Mouse (Mus musculus) forebrain, embryonic 12.5 days (tissue): Measurements from ENCODE around the gene Cryba1. TPM values are rescaled to one million over a fixed set of nuclear protein-coding genes. Genes with fewer than 3 reads are reported as not detected.
"Not testable (repeated sequence)": the region's sequence is repeated elsewhere in the genome, so short reads cannot be mapped to it uniquely, and the experiment has no call there.

Source experiments
- ATAC-seq: fragments of 200-750 bp; cut with Nextera tagmentation; 2 replicates; pipeline ENCODE4 v1.8.0; 2017; ENCODE audit warnings: moderate TSS enrichment; ENCODE audit not compliant: low FRiP score
- H3K27ac ChIP-seq: fragments of 300-500 bp; sonication (generic); 2 replicates; pipeline ENCODE4 v1.5.1; 2016; ENCODE audit warnings: mild to moderate bottlenecking
- H3K27me3 ChIP-seq: fragments of 300-500 bp; sonication (generic); 2 replicates; pipeline ENCODE4 v1.6.1; 2016; ENCODE audit warnings: mild to moderate bottlenecking
- H3K36me3 ChIP-seq: fragments of 300-500 bp; sonication (generic); replicated peaks from 2 replicates; pipeline ENCODE4 v1.6.1; 2016; ENCODE audit warnings: mild to moderate bottlenecking
- H3K4me1 ChIP-seq: fragments of 300-500 bp; sonication (generic); 2 replicates; pipeline ENCODE4 v1.6.1; 2016
- H3K4me2 ChIP-seq: fragments of 300-500 bp; sonication (generic); 2 replicates; pipeline ENCODE4 v1.6.1; 2016; ENCODE audit warnings: mild to moderate bottlenecking, moderate library complexity
- H3K4me3 ChIP-seq: fragments of 300-500 bp; sonication (generic); replicated peaks from 2 replicates; pipeline ENCODE4 v1.5.1; 2016; ENCODE audit warnings: mild to moderate bottlenecking
- H3K9ac ChIP-seq: fragments of 300-500 bp; sonication (generic); 2 replicates; pipeline ENCODE4 v1.6.1; 2016; ENCODE audit warnings: mild to moderate bottlenecking
- H3K9me3 ChIP-seq: fragments of 300-500 bp; sonication (generic); 2 replicates; pipeline ENCODE4 v1.6.1; 2016
- WGBS: fragments of 180-500 bp; shearing (Covaris S2); methylation state at CpG from one replicate; pipeline ENCODE4 v1.1.7; 2016; 5-methylcytosine and 5-hydroxymethylcytosine counted together
- polyA plus RNA-seq: library from polyadenylated mRNA; unstranded; fragments of >200 nt; fragmentation: Nextera tagmentation; extraction: Ambion mirVana; gene quantifications from 2 replicates; pipeline ENCODE4 v1.2.1, GENCODE M21; 2016

The Cryba1 gene
- polyA plus RNA-seq, 1 experiment from 2014 or later, result 1.1 TPM

DNA sequence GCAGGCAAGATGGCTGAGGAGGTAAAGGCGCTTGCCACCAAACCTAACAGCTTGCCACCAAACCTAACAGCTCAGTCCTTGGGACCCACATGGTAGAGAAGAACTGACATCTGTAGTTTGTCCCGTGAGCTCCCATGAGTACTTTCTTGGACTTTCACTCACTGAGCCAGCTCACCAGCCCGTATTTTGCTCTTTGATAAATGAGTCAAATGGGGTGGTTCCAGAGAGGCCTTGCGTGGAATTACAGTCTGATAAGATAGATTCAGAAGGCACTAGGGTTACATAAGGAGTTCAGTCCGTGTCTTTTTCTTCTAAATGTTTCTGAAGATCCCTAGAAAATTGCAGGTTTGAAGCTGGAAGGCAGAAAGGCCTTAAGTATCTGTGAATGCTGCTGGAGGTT lies 27.4 kb upstream of the Cryba1 start:
- Histone ChIP-seq H3K36me3 (no peaks in the 10 kb centered on the region), H3K4me3 (no peak overlapping the region), H3K9ac (no peak overlapping the region), H3K4me1 (no peaks in the 10 kb centered on the region), H3K27me3 (0 out of 2 replicates have a peak, but pooled peaks cover 3% of the 10 kb centered on the region), H3K4me2 (no peak overlapping the region), H3K27ac (no peak overlapping the region), H3K9me3 (no peaks in the 10 kb centered on the region)
- WGBS, result 81% methylated on average over 5 of the region's 5 CpGs
- ATAC-seq, result no peak

DNA sequence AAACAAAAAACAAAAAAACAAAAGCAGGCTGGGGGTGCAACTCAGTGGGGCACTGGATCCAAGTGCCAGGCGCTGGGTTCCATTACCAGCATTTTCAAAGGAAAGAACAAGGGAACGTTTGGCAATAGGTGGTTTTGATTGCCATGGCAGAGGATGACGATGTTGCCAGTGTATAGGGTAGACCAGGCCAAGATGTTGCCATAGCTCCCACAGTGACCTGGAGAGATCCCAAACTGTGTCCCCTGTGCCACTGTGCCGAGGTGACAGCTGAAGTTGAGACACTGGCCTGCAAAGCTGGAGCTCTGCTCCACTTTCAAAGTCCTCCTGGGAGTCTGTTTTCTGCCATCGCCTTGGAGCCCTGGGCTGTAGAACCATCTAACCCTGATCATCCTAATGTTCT lies 23.9 kb upstream of the Cryba1 start:
- H3K9me3 ChIP-seq, result no peaks in the 10 kb centered on the region
- no peak for ATAC-seq
- WGBS, result 87% methylated on average over 5 of the region's 5 CpGs

DNA sequence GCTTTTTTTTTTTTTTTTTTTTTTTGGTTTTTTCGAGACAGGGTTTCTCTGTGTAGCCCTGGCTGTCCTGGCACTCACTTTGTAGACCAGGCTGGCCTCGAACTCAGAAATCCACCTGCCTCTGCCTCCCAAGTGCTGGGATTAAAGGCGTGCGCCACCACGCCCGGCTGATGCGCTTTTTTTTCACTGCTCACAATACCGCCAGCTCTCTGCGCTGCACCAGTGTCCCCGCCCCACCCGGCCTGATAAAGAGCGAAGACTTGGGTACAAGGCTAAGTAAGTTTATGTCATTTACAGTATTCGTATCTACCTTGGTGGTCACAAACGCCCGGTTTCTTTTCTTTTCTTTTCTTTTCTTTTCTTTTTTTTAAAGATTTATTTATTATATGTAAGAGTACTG lies 22.0 kb upstream of the Cryba1 start:
- not testable (repeated sequence) for H3K9me3 ChIP-seq, H3K4me3 ChIP-seq, H3K4me2 ChIP-seq, H3K36me3 ChIP-seq, H3K27me3 ChIP-seq, H3K4me1 ChIP-seq, H3K27ac ChIP-seq, H3K9ac ChIP-seq, ATAC-seq
- WGBS, result 95% methylated on average over 14 of the region's 15 CpGs

More for the DNA sequence above, 23.9 kb upstream of the Cryba1 start:
- Histone ChIP-seq H3K4me1 (no peaks in the 10 kb centered on the region), H3K27ac (no peak overlapping the region), H3K4me2 (no peak overlapping the region), H3K9ac (no peak overlapping the region), H3K4me3 (no peak overlapping the region), H3K27me3 (no peaks in the 10 kb centered on the region), H3K36me3 (no peaks in the 10 kb centered on the region)

DNA sequence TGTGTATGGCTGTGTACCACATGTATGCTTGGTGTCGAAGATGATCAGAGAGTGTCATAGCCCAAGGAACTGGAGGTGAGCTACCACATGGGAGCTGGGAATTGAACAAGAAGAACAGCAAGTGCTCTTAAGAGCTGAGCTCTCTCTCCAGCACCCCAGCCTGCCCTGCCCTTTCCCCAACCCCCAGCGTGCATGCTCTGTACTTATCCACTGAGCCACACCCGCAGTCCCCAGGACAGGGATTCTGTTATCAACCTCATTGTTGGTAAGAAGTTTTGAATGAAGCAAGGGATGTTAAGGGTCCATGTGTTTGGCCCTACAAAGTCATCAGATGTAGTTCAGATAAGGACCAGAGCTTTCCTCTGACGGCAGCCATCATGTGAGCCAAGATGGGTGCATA lies 21.6 kb upstream of the Cryba1 start:
- H3K36me3 ChIP-seq, result no peaks in the 10 kb centered on the region
- no peak overlapping the region for H3K9ac ChIP-seq
- no peaks in the 10 kb centered on the region for H3K27me3 ChIP-seq
- WGBS, result 92% methylated on average over 4 of the region's 4 CpGs
- H3K9me3 ChIP-seq, result no peaks in the 10 kb centered on the region
- no peaks in the 10 kb centered on the region for H3K4me1 ChIP-seq
- no peak for ATAC-seq
- no peak overlapping the region for H3K4me3 ChIP-seq
- H3K4me2 ChIP-seq, result no peak overlapping the region
- H3K27ac ChIP-seq, result no peak overlapping the region

DNA sequence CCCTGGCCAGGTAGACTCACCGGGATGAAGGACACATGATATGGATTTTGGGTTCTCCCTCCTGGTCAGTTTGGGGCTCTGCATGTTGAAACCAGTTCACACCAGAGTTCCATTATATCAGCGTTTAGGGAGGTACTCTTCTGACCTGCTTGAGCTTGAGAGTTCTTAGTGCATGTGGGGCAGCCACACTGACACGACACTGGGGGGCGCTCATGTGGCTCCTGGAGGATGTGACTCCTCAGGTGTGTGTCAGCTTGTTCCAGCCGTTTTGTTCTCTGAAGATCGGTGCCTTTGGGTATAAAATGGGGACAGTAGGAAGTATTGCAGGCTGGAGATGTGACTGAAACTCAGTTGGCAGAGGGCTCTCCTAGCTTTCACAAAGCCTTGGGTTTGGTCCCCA lies 18.9 kb upstream of the Cryba1 start:
- Histone ChIP-seq H3K4me1 (no peaks in the 10 kb centered on the region), H3K4me3 (no peak overlapping the region), H3K27ac (no peak overlapping the region), H3K36me3 (no peaks in the 10 kb centered on the region), H3K9ac (no peak overlapping the region), H3K9me3 (no peaks in the 10 kb centered on the region), H3K27me3 (no peaks in the 10 kb centered on the region), H3K4me2 (no peak overlapping the region)
- ATAC-seq, result no peak
- WGBS, result 32% methylated on average over 6 of the region's 6 CpGs

DNA sequence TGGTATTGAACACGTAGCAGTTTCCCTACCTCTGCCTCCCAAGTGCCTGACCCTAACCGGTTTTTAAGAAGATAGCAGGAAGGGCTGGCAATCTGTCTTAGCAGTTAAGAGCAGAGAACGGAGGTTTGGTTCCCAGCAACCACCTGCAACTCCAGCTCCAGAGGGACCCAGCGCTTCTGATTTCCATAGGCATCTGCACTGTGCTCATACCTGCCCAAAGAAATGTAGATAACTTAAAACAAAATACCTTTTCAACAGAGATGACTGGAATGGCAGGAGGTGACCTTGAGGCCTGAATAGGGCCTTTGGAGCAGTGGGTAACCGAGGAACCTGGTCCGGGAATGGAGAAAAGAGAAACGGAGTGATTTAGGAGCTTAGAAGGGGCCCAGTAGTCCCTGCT lies 13.5 kb upstream of the Cryba1 start:
- Histone ChIP-seq H3K27me3 (no peaks in the 10 kb centered on the region), H3K4me1 (no peaks in the 10 kb centered on the region), H3K4me2 (no peak overlapping the region), H3K36me3 (no peaks in the 10 kb centered on the region), H3K27ac (no peak overlapping the region), H3K9ac (no peak overlapping the region), H3K4me3 (no peak overlapping the region), H3K9me3 (no peaks in the 10 kb centered on the region)
- ATAC-seq, result no peak
- 49% methylated on average over 7 of the region's 7 CpGs for WGBS

DNA sequence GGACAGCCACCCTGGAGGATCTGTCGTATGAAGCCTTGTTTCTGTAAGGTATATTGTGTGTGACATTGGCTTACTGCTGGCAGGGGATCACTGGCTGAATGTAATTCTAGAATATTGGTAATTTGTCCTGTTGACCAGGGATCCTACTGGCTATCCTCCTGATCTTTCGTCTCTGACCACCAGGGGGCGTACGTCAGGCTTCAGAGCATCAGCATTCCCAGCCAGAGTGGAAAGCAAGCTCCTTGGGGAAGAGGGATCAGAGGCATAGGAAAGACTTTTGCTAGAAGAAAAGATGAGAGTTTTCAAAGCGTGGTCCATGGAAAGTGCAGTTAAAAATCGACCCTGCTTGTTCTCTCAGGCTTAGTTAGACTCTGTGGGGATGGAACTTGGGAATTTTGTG lies 12.2 kb upstream of the Cryba1 start:
- H3K36me3 ChIP-seq, result no peaks in the 10 kb centered on the region
- H3K27me3 ChIP-seq, result no peaks in the 10 kb centered on the region
- no peaks in the 10 kb centered on the region for H3K4me1 ChIP-seq
- no peak overlapping the region for H3K27ac ChIP-seq
- H3K4me3 ChIP-seq, result no peak overlapping the region
- no peaks in the 10 kb centered on the region for H3K9me3 ChIP-seq
- WGBS, result under 1% methylated on average over 6 of the region's 6 CpGs
- H3K9ac ChIP-seq, result no peak overlapping the region
- no peak overlapping the region for H3K4me2 ChIP-seq
- ATAC-seq, result no peak

DNA sequence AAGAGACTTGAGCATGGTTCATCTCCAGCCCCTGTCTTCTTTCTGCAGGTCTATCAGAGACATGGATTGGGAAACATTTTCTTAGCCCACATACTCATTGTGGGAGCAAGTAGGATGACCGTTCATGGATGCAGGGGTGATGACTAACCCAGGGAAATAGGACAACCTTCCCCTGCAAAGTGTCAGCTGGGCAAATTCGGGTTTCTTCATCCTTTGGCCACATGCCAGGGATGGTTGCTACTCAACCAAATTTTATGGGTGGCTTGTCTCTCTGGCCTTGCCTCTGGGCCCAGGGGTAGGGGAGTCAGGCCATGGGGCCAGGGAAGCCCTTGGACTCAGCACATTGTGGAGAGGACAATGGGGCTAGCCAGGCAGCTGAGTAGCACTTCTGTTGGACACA lies 3.5 kb upstream of the Cryba1 start:
- H3K4me1 ChIP-seq, result peaks cover 11% of the 10 kb centered on the region
- H3K4me3 ChIP-seq, result no peak overlapping the region
- no peak for ATAC-seq
- H3K9me3 ChIP-seq, result no peaks in the 10 kb centered on the region
- WGBS, result 60% methylated on average over 2 of the region's 2 CpGs
- H3K9ac ChIP-seq, result no peak overlapping the region
- no peaks in the 10 kb centered on the region for H3K36me3 ChIP-seq
- no peak overlapping the region for H3K4me2 ChIP-seq
- H3K27me3 ChIP-seq, result no peaks in the 10 kb centered on the region
- no peak overlapping the region for H3K27ac ChIP-seq

DNA sequence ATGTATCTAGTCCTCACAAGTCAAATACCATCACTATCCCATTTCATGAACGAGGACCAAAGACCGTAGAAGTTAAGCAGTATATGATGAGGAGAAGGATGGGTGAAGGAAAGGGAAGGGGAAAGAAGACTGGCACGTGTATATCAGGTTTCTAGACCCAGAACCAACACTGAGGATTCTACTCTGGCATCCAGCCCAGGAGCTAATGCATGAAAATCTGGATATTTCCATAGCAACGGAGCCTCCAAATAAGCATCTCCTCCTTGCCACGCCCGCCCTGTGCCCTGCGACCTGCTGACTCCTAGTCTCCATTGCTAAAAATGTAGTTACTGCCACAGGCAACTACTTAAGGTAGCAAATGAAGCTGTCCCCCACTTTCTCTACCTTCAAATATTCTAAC lies 317 bp downstream of the Cryba1 start:
- no peaks in the 10 kb centered on the region for H3K9me3 ChIP-seq
- H3K4me1 ChIP-seq, result peaks cover 11% of the 10 kb centered on the region
- H3K36me3 ChIP-seq, result no peaks in the 10 kb centered on the region
- no peak overlapping the region for H3K4me2 ChIP-seq
- H3K9ac ChIP-seq, result no peak overlapping the region
- 83% methylated on average over 7 of the region's 7 CpGs for WGBS
- no peak overlapping the region for H3K27ac ChIP-seq
- no peak for ATAC-seq
- no peak overlapping the region for H3K4me3 ChIP-seq
- H3K27me3 ChIP-seq, result no peaks in the 10 kb centered on the region

DNA sequence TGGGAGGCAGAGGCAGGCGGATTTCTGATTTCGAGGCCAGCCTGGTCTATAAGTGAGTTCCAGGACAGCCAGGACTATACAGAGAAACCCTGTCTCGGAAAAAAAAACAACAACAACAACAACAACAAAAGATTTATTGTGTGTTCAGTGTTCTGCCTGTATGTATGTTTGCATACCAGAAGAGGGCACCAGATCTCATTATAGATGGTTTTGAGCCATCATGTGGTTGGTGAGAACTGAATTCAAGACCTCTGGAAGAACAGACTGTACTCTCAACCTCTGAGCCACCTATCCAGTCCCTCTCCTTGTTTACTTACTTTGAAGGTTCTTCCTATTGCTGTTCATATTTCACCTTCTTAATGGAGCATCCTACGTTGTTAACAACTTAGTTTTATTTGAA lies 3.7 kb downstream of the Cryba1 start:
- no peaks in the 10 kb centered on the region for H3K9me3 ChIP-seq
- no peak overlapping the region for H3K4me2 ChIP-seq
- no peak overlapping the region for H3K9ac ChIP-seq
- no peak for ATAC-seq
- no peaks in the 10 kb centered on the region for H3K27me3 ChIP-seq
- H3K4me1 ChIP-seq, result peaks cover 6% of the 10 kb centered on the region; the same call in 1 of the 2 replicates
- no peak overlapping the region for H3K27ac ChIP-seq
- no peaks in the 10 kb centered on the region for H3K36me3 ChIP-seq
- 92% methylated on average over 4 of the region's 4 CpGs for WGBS
- H3K4me3 ChIP-seq, result no peak overlapping the region

DNA sequence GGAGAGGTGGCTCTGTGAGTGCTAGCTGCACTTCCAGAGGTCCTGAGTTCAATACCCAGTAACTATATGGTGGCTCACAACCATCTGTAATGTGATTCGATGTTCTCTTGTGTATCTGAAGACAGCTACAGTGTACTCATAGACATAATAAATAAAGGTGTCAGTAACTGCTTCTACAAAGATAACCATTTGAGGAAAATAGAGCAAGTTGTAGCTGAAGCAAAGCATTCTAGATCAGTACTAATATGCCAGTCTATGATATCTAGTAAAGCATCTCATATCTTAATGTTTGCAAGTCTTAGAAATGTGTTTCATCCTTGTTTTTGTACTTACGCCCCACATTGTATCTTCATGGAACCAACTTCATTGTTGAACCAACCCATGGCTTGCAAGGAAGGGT lies 6.0 kb downstream of the Cryba1 start:
- Histone ChIP-seq H3K4me2 (no peak overlapping the region), H3K27ac (no peak overlapping the region), H3K4me1 (no peaks in the 10 kb centered on the region), H3K9me3 (no peaks in the 10 kb centered on the region), H3K9ac (no peak overlapping the region), H3K27me3 (no peaks in the 10 kb centered on the region), H3K36me3 (no peaks in the 10 kb centered on the region), H3K4me3 (no peak overlapping the region)
- ATAC-seq, result no peak
- whole genome bisulfite sequencing, result 96% methylated on average over 2 of the region's 2 CpGs

DNA sequence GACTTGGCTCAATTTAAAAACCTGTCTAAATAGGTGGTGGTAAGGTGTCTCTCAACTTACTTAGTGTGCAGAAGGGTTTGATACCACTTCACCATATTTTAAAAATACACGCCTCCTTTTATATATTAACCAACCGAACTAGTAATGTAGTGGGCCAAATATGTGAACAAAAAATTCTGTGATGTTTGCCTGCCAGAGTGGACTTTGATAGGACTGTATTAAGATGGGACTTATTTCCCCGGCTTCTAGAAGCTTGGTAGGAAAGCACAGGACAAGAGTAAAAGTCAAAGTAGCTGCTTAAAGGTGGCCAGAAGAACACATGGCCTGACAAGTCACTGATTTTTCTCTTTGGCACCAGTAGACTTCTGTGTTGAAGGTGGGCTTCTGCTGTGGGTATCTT lies 11.3 kb downstream of the Cryba1 start:
- 96% methylated on average over 3 of the region's 3 CpGs for WGBS
- no peaks in the 10 kb centered on the region; the same call in 1 of the 2 replicates for H3K36me3 ChIP-seq

DNA sequence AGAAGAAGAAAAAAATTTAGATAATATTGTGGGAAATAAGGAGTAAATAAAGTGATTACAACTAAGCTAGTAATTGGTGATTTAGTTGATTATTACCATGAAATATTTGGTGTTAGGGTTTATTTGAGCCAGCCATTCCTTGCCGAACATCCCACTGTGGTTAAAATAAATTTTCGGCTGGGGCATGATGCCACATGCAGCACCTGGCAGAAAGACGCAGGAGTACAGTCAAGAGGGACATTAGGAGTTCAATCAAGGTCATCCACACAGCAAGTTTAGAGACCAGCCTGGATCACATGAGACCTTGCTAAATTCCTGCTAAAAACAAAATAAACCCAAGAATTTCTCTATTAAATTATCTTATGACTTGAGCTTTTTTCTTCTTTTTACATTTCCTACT lies 16.0 kb downstream of the Cryba1 start:
- H3K4me3 ChIP-seq, result no peak overlapping the region
- WGBS, result 87% methylated on average over 3 of the region's 3 CpGs
- H3K9me3 ChIP-seq, result no peaks in the 10 kb centered on the region
- ATAC-seq, result no peak
- H3K27me3 ChIP-seq, result no peaks in the 10 kb centered on the region
- no peak overlapping the region for H3K9ac ChIP-seq
- no peak overlapping the region for H3K4me2 ChIP-seq
- peaks cover 29% of the 10 kb centered on the region for H3K36me3 ChIP-seq
- H3K27ac ChIP-seq, result no peak overlapping the region
- no peaks in the 10 kb centered on the region for H3K4me1 ChIP-seq

More for the DNA sequence above, 11.3 kb downstream of the Cryba1 start:
- ATAC-seq, result no peak
- Histone ChIP-seq H3K4me3 (no peak overlapping the region), H3K9ac (no peak overlapping the region), H3K27ac (no peak overlapping the region), H3K9me3 (no peaks in the 10 kb centered on the region), H3K4me2 (no peak overlapping the region), H3K4me1 (no peaks in the 10 kb centered on the region), H3K27me3 (no peaks in the 10 kb centered on the region)

DNA sequence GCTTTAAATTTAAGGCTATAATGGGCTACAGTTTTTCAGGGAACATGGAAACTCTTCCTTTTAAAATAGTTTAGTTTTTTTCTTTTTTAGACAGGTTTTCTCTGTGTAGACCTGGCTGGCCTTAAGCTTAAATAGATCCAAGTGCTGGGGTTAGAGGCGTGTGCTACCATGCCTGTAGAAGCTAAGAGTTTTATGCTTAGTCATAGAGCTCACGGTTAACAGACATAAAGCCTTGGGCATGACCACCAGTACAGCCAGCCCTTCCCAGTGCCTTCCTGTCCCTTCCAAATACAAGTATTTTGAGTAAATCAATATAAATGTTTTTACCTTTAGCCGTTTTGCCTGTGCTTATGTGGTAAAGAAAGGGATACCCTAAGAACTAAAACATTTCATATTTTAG lies 19.2 kb downstream of the Cryba1 start:
- H3K9ac ChIP-seq, result no peak overlapping the region
- H3K9me3 ChIP-seq, result no peaks in the 10 kb centered on the region
- ATAC-seq, result no peak
- WGBS, result 97% methylated on average over 3 of the region's 3 CpGs
- H3K36me3 ChIP-seq, result peaks cover 50% of the 10 kb centered on the region
- H3K27ac ChIP-seq, result no peak overlapping the region
- no peak overlapping the region for H3K4me3 ChIP-seq
- no peaks in the 10 kb centered on the region for H3K4me1 ChIP-seq
- H3K27me3 ChIP-seq, result no peaks in the 10 kb centered on the region
- H3K4me2 ChIP-seq, result no peak overlapping the region
